Mouse (Mus musculus) liver, postnatal 0 days (tissue): ENCODE data around the gene Ecd. TPM values are rescaled to one million over a fixed set of nuclear protein-coding genes. Genes with fewer than 3 reads are reported as not detected.
A peak's percentile ranks its signal among the peaks of the same experiment; 100 is the strongest.

Source experiments
- ATAC-seq: fragments of 200-750 bp; cut with Nextera tagmentation; 2 replicates; pipeline ENCODE4 v1.8.0; 2017; ENCODE audit warnings: mild to moderate bottlenecking, moderate library complexity
- DNase-seq: peaks from one replicate; pipeline ENCODE4 v3.0.0-alpha.2; 2016
- H3K27ac ChIP-seq: fragments of 300-500 bp; sonication (generic); 2 replicates; pipeline ENCODE4 v1.5.1; 2014; ENCODE audit warnings: antibody characterized with exemption, moderate library complexity, mild to moderate bottlenecking, low read depth
- H3K27me3 ChIP-seq: fragments of 300-500 bp; sonication (generic); 2 replicates; pipeline ENCODE4 v1.6.1; 2014; ENCODE audit warnings: low read length, control low read depth, mixed read lengths; ENCODE audit not compliant: insufficient read depth
- H3K36me3 ChIP-seq: fragments of 300-500 bp; sonication (generic); replicated peaks from 2 replicates; pipeline ENCODE4 v1.6.1; 2014; ENCODE audit warnings: mild to moderate bottlenecking, control low read depth, low read length, moderate library complexity, mixed read lengths; ENCODE audit not compliant: insufficient read depth
- H3K4me1 ChIP-seq: fragments of 300-500 bp; sonication (generic); 2 replicates; pipeline ENCODE4 v1.6.1; 2014; ENCODE audit warnings: antibody characterized with exemption, mild to moderate bottlenecking, control low read depth; ENCODE audit not compliant: insufficient read depth
- H3K4me2 ChIP-seq: fragments of 300-500 bp; sonication (generic); 2 replicates; pipeline ENCODE4 v1.6.1; 2014; ENCODE audit warnings: low read depth, mild to moderate bottlenecking, low read length, moderate library complexity, mixed read lengths
- H3K4me3 ChIP-seq: fragments of 300-500 bp; sonication (generic); 2 replicates; pipeline ENCODE4 v1.5.1; 2014; ENCODE audit warnings: low read depth, low read length
- H3K9ac ChIP-seq: fragments of 300-500 bp; sonication (generic); replicated peaks from 2 replicates; pipeline ENCODE4 v1.6.1; 2014; ENCODE audit warnings: mild to moderate bottlenecking, moderate library complexity
- H3K9me3 ChIP-seq: fragments of 300-500 bp; sonication (generic); 2 replicates; pipeline ENCODE4 v1.6.1; 2016; ENCODE audit warnings: mild to moderate bottlenecking, control low read depth, low read length, mixed read lengths
- CTCF ChIP-seq: sonication (generic); IDR thresholded peaks from 2 replicates; pipeline ENCODE4 v1.5.1; 2016; ENCODE audit warnings: antibody characterized with exemption, low read depth
- EP300 ChIP-seq: IDR thresholded peaks from 2 replicates; pipeline ENCODE4 v1.6.1; 2016; ENCODE audit warnings: antibody characterized with exemption, low read depth, mild to moderate bottlenecking
- WGBS: fragments of 180-500 bp; shearing (Covaris S2); extraction: QIAGEN DNeasy Blood & Tissue Kit; methylation state at CpG from one replicate; pipeline ENCODE4 v1.1.7; 2014; ENCODE audit not compliant: insufficient replicate concordance; 5-methylcytosine and 5-hydroxymethylcytosine counted together
- polyA plus RNA-seq: library from polyadenylated mRNA; unstranded; fragments of >200 nt; fragmentation: Nextera tagmentation; extraction: Ambion mirVana; gene quantifications from 2 replicates; pipeline ENCODE4 v1.2.1, GENCODE M21; 2015

Gene Ecd
- polyA plus RNA-seq, 1 experiment from 2014 or later = 23.0 TPM

DNA sequence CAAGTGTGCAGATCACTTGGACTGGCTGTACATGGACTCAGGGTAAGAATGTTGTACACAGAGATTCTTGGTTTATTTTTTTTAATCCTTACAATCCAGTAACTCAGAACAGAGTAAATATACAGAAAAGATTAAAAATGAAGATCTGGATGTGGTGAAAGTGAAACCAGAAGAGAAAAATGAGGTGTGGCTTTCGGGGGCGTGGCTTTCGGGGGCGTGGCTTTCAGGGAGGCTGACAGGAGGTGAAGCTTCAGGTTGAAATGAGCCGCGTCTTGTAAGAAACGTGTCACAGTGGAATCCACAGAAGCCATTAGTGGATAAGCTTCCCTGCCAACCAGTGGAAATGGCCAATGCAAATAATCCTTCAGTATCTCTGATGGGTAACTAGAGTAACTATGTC, 7.1 kb downstream of the Ecd start:
- TF ChIP-seq EP300 (no peak), CTCF (no peak)
- peak overlapping the region; percentile 6; the same call in 1 of the 2 replicates for H3K4me3 ChIP-seq
- H3K36me3 ChIP-seq = peaks cover 43% of the 10 kb centered on the region
- peak overlapping the region; percentile 22 for H3K4me2 ChIP-seq
- 0 out of 2 replicates have a peak, but pooled peaks cover 3% of the 10 kb centered on the region for H3K9me3 ChIP-seq
- H3K27ac ChIP-seq = no peak overlapping the region
- 0 out of 2 replicates have a peak, but pooled peaks cover 6% of the 10 kb centered on the region for H3K4me1 ChIP-seq
- ATAC-seq (no peak), DNase-seq (peak; percentile 75)
- 76% methylated on average over 7 of the region's 7 CpGs for WGBS
- no peak overlapping the region for H3K9ac ChIP-seq
- no peaks in the 10 kb centered on the region for H3K27me3 ChIP-seq

DNA sequence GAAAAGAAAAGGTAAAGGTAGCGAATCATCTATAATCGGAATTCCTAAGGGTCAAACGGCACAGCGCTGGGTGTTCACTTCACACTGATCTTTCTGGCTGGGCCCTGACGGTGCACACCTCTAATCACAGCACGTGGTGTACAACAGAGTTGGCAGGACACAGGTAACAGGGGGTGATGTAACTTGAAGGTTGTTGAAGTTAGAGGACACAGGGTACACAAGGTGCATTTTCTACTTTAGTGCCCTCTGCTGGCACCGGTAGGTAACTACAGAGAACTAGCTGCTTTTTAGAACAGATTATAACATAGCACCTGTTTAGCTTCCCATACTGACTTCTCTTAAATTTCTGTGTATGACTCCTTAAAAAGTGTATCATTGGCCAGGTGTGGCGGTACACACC, 7.8 kb downstream of the Ecd start:
- peak overlapping the region; percentile 22; the same call in 1 of the 2 replicates for H3K4me2 ChIP-seq
- TF ChIP-seq EP300 (no peak), CTCF (peak; percentile 73)

DNA sequence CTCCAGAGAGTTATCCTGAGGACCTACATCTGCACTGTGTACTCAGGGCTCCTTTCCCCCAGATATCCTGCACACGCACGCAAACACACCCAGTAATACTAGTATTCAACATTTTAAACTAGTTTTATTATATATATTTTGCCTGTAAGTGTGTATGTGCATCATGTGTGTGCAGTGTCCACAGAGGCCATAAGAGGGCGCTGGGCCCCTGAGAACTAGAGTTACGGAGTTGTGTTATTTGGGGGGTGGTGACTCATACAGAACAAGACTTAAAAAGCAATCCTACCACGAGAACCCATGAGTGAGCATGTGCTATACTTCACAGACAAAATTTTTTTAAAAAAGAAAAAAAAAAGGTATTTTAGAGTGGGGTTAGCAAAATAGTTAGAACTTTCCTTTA, 8.5 kb downstream of the Ecd start:
- Histone ChIP-seq H3K9me3 (0 out of 2 replicates have a peak, but pooled peaks cover 3% of the 10 kb centered on the region), H3K4me1 (no peaks in the 10 kb centered on the region), H3K36me3 (peaks cover 48% of the 10 kb centered on the region), H3K9ac (no peak overlapping the region), H3K4me3 (no peak overlapping the region), H3K4me2 (no peak overlapping the region), H3K27me3 (no peaks in the 10 kb centered on the region), H3K27ac (no peak overlapping the region)
- TF ChIP-seq CTCF = no peak; the same call in 1 of the 2 replicates
- DNase-seq = no peak
- ATAC-seq = no peak
- WGBS = 89% methylated on average over 5 of the region's 5 CpGs

More for the DNA sequence above, 7.8 kb downstream of the Ecd start:
- Histone ChIP-seq H3K36me3 (peaks cover 48% of the 10 kb centered on the region), H3K9me3 (0 out of 2 replicates have a peak, but pooled peaks cover 3% of the 10 kb centered on the region), H3K27ac (no peak overlapping the region), H3K9ac (no peak overlapping the region), H3K4me3 (peak overlapping the region; percentile 6; the same call in 1 of the 2 replicates), H3K4me1 (0 out of 2 replicates have a peak, but pooled peaks cover 2% of the 10 kb centered on the region), H3K27me3 (no peaks in the 10 kb centered on the region)
- peak; percentile 55 for DNase-seq
- ATAC-seq = peak; percentile 91
- WGBS = 76% methylated on average over 8 of the region's 8 CpGs

DNA sequence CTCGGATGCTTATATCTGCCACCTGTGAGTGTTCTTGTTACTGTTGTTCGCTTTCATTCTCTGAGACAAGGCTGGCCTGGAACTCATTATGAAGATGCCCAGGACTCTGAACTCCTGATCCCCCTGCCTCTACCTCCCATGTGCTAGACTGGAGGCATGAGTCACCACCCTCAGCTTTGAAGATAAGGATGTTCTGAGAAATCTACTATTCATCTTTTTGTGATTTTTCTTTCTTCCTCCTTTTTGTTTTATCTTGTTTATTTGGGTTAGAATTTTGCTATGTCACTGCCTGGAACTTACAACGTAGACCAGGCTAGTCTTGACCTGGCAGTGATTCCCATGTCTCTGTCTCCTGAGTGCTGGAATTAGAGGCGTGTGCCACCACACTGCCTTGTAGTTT, 16.6 kb downstream of the Ecd start:
- 77% methylated on average over 4 of the region's 4 CpGs for WGBS
- Histone ChIP-seq H3K4me3 (no peak overlapping the region), H3K27ac (no peak overlapping the region), H3K36me3 (peaks cover 56% of the 10 kb centered on the region), H3K4me2 (no peak overlapping the region), H3K9me3 (no peaks in the 10 kb centered on the region), H3K4me1 (no peaks in the 10 kb centered on the region), H3K27me3 (no peaks in the 10 kb centered on the region), H3K9ac (no peak overlapping the region)
- no peak for ATAC-seq
- TF ChIP-seq CTCF (no peak), EP300 (no peak)
- no peak for DNase-seq

DNA sequence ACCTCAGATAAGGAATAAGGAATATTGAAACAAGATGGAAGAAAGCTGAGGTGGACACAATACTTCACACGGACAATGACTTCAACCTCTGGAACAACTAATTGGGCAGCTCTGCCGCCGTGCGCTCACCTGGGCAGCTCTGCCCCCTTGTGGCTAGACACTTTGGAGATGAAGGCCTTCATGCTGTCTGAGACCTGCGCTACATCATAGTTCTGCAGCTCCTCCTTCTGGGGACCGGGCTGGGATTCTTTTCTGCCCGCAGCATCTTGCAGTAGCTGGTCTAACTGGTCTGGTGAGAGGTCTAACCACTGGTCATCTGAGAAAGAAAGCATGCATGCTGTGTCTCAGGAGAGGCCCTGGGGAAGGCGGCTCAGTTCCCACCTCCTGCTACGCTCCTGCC, 19.4 kb downstream of the Ecd start:
- no peaks in the 10 kb centered on the region for H3K27me3 ChIP-seq
- TF ChIP-seq EP300 (no peak), CTCF (peak; percentile 49)
- H3K9me3 ChIP-seq = no peaks in the 10 kb centered on the region
- ATAC-seq (no peak), DNase-seq (no peak)
- H3K4me1 ChIP-seq = no peaks in the 10 kb centered on the region
- WGBS = 79% methylated on average over 9 of the region's 9 CpGs
- H3K27ac ChIP-seq = no peak overlapping the region
- no peak overlapping the region for H3K4me2 ChIP-seq
- H3K9ac ChIP-seq = no peak overlapping the region
- H3K36me3 ChIP-seq = peaks cover 55% of the 10 kb centered on the region
- no peak overlapping the region for H3K4me3 ChIP-seq

DNA sequence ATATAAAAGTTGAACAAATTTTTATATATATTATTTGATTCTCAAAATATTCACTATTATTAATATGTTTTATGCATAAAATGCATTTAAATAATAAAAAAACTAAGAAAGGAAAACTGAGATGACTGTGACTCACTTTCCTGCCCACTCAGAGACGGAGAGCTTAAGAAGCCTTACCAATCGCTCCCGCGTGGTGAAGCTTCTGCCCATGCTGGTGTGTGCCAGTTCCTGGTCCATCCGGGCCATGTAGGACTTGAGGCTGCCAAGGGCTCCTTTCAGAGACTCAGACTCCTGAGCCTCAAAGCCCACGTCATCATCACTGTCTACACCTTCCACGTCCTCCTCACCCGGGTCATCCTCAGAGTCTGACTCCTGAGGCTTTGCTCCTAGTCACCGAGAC, 23.7 kb downstream of the Ecd start:
- H3K9me3 ChIP-seq = no peaks in the 10 kb centered on the region
- no peak for DNase-seq

More for the DNA sequence above, 23.7 kb downstream of the Ecd start:
- Histone ChIP-seq H3K4me1 (no peaks in the 10 kb centered on the region), H3K4me3 (no peak overlapping the region), H3K27me3 (no peaks in the 10 kb centered on the region), H3K36me3 (peaks cover 59% of the 10 kb centered on the region), H3K27ac (no peak overlapping the region), H3K9ac (no peak overlapping the region), H3K4me2 (no peak overlapping the region)
- no peak for ATAC-seq
- 89% methylated on average over 9 of the region's 9 CpGs for WGBS
- TF ChIP-seq EP300 (no peak), CTCF (no peak)
